Mouse (Mus musculus) embryonic facial prominence, embryonic 13.5 days (tissue): ENCODE data around the gene Begain. TPM values are rescaled to one million over a fixed set of nuclear protein-coding genes. Genes with fewer than 3 reads are reported as not detected.

ENCODE experiments used
- ATAC-seq: fragments of 200-750 bp; cut with Nextera tagmentation; 2 replicates; pipeline ENCODE4 v1.8.0; 2017; ENCODE audit warnings: low read depth; ENCODE audit not compliant: insufficient number of reproducible peaks, insufficient read depth, low FRiP score, low TSS enrichment
- H3K27ac ChIP-seq: fragments of 300-500 bp; sonication (generic); 2 replicates; pipeline ENCODE4 v1.5.1; 2015; ENCODE audit warnings: moderate library complexity, mild to moderate bottlenecking, inconsistent platforms
- H3K27me3 ChIP-seq: fragments of 300-500 bp; sonication (generic); 2 replicates; pipeline ENCODE4 v1.6.1; 2015; ENCODE audit warnings: mild to moderate bottlenecking, inconsistent platforms
- H3K36me3 ChIP-seq: fragments of 300-500 bp; sonication (generic); 2 replicates; pipeline ENCODE4 v1.6.1; 2015; ENCODE audit warnings: mild to moderate bottlenecking, inconsistent platforms
- H3K4me1 ChIP-seq: fragments of 300-500 bp; sonication (generic); 2 replicates; pipeline ENCODE4 v1.6.1; 2015; ENCODE audit warnings: inconsistent platforms
- H3K4me2 ChIP-seq: fragments of 300-500 bp; sonication (generic); 2 replicates; pipeline ENCODE4 v1.6.1; 2015; ENCODE audit warnings: moderate library complexity, mild to moderate bottlenecking, inconsistent platforms
- H3K4me3 ChIP-seq: fragments of 300-500 bp; sonication (generic); 2 replicates; pipeline ENCODE4 v1.5.1; 2015; ENCODE audit warnings: mild to moderate bottlenecking, inconsistent platforms
- H3K9ac ChIP-seq: fragments of 300-500 bp; sonication (generic); 2 replicates; pipeline ENCODE4 v1.6.1; 2015; ENCODE audit warnings: mild to moderate bottlenecking, inconsistent platforms
- H3K9me3 ChIP-seq: fragments of 300-500 bp; sonication (generic); 2 replicates; pipeline ENCODE4 v1.6.1; 2016; ENCODE audit warnings: inconsistent platforms
- whole genome bisulfite sequencing: fragments of 180-500 bp; shearing (Covaris S2); methylation state at CpG from one replicate; pipeline ENCODE4 v1.1.7; 2015; ENCODE audit warnings: mixed read lengths; 5-methylcytosine and 5-hydroxymethylcytosine counted together
- polyA plus RNA-seq: library from polyadenylated mRNA; unstranded; fragments of >200 nt; fragmentation: Nextera tagmentation; extraction: Ambion mirVana; gene quantifications from 2 replicates; pipeline ENCODE4 v1.2.1, GENCODE M21; 2015

The Begain gene
- 8.8 and 11.8 TPM in 2 replicates for polyA plus RNA-seq

DNA sequence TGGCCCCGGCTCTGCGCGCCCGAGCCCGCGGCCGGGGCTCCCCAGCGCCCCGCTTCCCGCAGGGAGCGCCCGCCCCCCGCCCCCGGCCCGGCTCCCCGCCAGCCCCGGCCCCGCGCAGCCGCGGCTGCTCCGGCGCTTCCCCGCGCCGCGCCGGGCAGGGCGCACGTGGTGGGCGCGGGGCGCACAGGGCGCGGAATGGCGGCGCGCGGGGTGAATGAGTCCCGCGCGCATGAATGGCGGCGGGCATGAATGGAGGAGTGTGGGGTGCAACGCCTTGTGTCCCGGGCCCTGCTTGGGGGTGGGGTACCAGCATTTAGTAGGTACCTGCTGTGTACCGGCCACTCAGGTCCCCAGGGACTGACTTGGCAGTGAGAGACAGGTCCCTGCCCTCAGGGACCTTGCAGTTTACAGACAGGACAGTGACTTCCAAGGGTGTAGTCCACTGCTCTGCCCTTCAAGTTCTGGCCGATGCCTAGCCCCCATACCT, at the start of gene Begain:
Begain (minus strand) TSS at position 51 of the 487 bp plus-strand sequence.
- H3K4me2 ChIP-seq, result peak within 1 kb of the TSS; percentile 86
- H3K9me3 ChIP-seq, result no peaks in the 10 kb centered on the region
- H3K27me3 ChIP-seq, result peaks cover 24% of the 10 kb centered on the region
- peak within 1 kb of the TSS; percentile 60 for H3K4me3 ChIP-seq
- H3K36me3 ChIP-seq, result no peaks in the 10 kb centered on the region
- peak; percentile 43; the same call in 1 of the 2 replicates for ATAC-seq
- H3K4me1 ChIP-seq, result peaks cover 16% of the 10 kb centered on the region
- WGBS, result 2% methylated on average over 17 of the region's 48 CpGs
- H3K27ac ChIP-seq, result peak within 1 kb of the TSS; percentile 74
- H3K9ac ChIP-seq, result peak within 1 kb of the TSS; percentile 84

- H3K36me3 ChIP-seq, result no peaks in the 10 kb centered on the region
- no peak overlapping the region for H3K9ac ChIP-seq
- no peak overlapping the region for H3K27ac ChIP-seq
- no peak for ATAC-seq
- WGBS, result 66% methylated on average over 8 of the region's 8 CpGs
- H3K4me1 ChIP-seq, result peaks cover 25% of the 10 kb centered on the region
- no peak overlapping the region for H3K4me3 ChIP-seq
- H3K27me3 ChIP-seq, result no peaks in the 10 kb centered on the region; the same call in 1 of the 2 replicates
- no peak overlapping the region for H3K4me2 ChIP-seq
- H3K9me3 ChIP-seq, result no peaks in the 10 kb centered on the region
These were observed 47.7 kb upstream of the Begain start for GRCm38 (mm10) chr12:109115707-109116106.

- Histone ChIP-seq H3K4me3 (no peak overlapping the region), H3K9ac (no peak overlapping the region), H3K4me1 (peaks cover 25% of the 10 kb centered on the region), H3K27ac (no peak overlapping the region), H3K36me3 (no peaks in the 10 kb centered on the region), H3K4me2 (no peak overlapping the region), H3K9me3 (no peaks in the 10 kb centered on the region), H3K27me3 (no peaks in the 10 kb centered on the region; the same call in 1 of the 2 replicates)
- ATAC-seq, result no peak
- 67% methylated on average over 10 of the region's 10 CpGs for WGBS
These were observed 47.1 kb upstream of the Begain start for GRCm38 (mm10) chr12:109115161-109115560.

GRCm38 (mm10) chr12:109112996-109113592, 45.1 kb upstream of the Begain start:
- no peak overlapping the region for H3K9ac ChIP-seq
- no peaks in the 10 kb centered on the region for H3K9me3 ChIP-seq
- H3K27ac ChIP-seq, result no peak overlapping the region; the same call in 1 of the 2 replicates
- H3K4me2 ChIP-seq, result peak overlapping the region; percentile 16
- no peaks in the 10 kb centered on the region; the same call in 1 of the 2 replicates for H3K27me3 ChIP-seq
- no peaks in the 10 kb centered on the region for H3K36me3 ChIP-seq
- no peak for ATAC-seq
- WGBS, result 38% methylated on average over 10 of the region's 10 CpGs
- no peak overlapping the region for H3K4me3 ChIP-seq
- H3K4me1 ChIP-seq, result peaks cover 25% of the 10 kb centered on the region

DNA sequence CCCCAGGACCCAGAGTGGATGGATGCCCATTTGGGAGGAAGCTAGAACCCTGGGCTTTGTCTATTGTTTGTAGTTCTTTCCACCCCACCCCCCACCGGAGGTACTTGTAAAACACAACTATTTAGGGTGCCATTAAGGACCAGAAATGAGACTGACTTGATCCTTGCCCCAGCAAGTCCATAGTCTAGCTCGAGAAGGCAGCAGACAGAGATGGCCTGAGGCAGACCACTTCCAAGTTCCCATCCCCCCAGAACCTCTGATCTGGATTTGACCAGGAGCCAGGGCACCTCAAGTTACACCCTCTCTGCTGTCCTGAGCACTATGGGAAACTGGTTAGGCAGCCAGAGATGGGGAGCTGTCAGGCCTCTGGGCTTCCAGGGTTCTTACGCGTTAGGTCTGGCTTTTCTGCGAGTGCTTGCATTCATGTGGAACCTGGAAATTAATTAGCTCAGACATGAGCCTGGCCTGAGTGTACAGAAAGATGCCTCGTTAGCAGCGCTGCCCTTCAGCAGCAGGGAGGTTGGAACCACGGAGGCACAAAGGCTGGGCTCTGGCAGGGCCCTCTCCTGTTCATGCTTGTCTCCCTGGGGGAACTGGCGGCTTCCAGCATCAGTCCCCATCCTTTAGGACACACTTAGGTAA, 44.5 kb upstream of the Begain start:
- H3K4me1 ChIP-seq, result peaks cover 25% of the 10 kb centered on the region
- H3K9ac ChIP-seq, result no peak overlapping the region
- no peaks in the 10 kb centered on the region; the same call in 1 of the 2 replicates for H3K27me3 ChIP-seq
- no peaks in the 10 kb centered on the region for H3K36me3 ChIP-seq
- no peak overlapping the region for H3K4me2 ChIP-seq
- ATAC-seq, result no peak
- H3K27ac ChIP-seq, result peak overlapping the region; percentile 1; the same call in 1 of the 2 replicates
- WGBS, result 35% methylated on average over 9 of the region's 9 CpGs
- H3K4me3 ChIP-seq, result no peak overlapping the region
- H3K9me3 ChIP-seq, result no peaks in the 10 kb centered on the region

DNA sequence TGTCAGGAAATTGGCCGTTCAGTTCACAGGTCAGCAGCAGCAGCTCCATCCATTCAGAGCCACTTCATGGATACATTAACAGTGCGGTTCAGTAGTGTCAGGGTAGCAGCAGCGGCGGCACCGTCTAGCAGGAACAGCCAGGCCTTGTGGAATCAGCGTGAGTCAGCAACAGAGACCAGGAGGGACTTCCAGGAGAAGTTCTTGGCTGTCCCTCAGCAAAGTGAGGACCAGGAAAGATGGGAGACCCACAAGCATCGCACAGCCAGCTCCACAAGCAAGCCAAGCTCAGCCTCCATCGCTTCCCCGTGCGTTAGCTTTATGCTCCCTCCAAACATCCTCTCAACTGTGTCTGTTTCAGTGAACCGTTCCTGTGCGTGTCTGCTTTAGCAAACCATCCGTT, 40.9 kb upstream of the Begain start:
- no peak overlapping the region for H3K4me3 ChIP-seq
- no peaks in the 10 kb centered on the region for H3K27me3 ChIP-seq
- peaks cover 19% of the 10 kb centered on the region for H3K4me1 ChIP-seq
- H3K9ac ChIP-seq, result no peak overlapping the region
- no peak for ATAC-seq
- H3K36me3 ChIP-seq, result no peaks in the 10 kb centered on the region
- H3K9me3 ChIP-seq, result 0 out of 2 replicates have a peak, but pooled peaks cover 3% of the 10 kb centered on the region
- H3K4me2 ChIP-seq, result no peak overlapping the region
- 85% methylated on average over 13 of the region's 13 CpGs for WGBS
- no peak overlapping the region for H3K27ac ChIP-seq

DNA sequence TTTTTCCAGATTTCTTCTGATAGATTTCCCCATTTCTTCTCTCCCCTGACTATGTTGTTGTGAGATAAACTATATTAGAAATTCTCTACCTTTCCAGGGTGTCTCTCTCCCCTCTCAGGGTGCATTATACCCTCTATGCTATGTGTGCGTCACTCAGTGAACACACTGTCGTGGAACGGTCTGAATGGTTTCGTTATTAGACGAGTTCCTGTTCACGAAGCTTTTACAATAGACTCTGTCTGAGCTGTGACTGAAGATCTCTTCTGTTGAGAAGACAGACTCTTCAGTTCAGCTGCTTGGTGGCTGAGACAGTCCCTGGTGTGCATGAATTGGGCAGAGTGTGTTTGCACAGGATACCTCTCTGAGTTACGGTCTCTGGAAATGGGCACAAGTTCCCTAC, 32.4 kb upstream of the Begain start:
- Histone ChIP-seq H3K27ac (no peak overlapping the region), H3K27me3 (no peaks in the 10 kb centered on the region), H3K9me3 (no peaks in the 10 kb centered on the region), H3K4me3 (no peak overlapping the region), H3K36me3 (no peaks in the 10 kb centered on the region), H3K4me2 (no peak overlapping the region), H3K4me1 (no peaks in the 10 kb centered on the region), H3K9ac (no peak overlapping the region)
- WGBS, result 91% methylated on average over 7 of the region's 7 CpGs
- ATAC-seq, result no peak

DNA sequence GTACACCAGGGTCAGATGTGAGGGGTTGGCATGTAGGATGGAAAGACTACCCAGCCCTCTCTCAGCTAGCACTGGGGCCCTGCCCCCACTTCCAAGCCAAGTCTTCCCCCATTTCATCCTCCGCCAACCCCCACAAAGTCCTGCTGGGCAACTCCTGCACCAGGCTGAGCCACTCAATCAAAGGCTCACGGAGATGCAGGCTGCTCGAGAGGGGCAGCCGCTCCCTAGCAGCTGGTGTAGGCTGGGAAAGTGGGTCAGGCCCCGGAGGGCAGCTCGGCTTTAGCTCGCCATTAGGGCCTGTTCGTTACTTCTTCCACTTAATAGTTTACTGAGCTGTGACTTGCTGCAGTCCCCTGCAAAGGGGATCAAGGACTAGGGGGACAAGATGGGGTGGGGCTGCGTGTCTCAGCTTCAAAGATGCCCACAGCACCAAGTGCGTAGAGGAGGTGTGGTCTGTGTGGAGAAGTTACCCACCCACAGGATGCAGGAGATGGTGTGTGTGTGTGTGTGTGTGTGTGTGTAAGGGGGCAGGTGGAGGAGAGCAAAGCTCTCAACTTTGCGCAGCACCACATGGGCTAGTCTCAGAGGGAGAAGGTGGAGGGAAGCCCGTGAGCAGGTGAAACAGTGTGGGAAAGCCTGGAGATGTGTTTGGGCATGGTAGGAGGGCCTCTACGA, 22.6 kb upstream of the Begain start:
- Histone ChIP-seq H3K4me3 (no peak overlapping the region), H3K4me1 (no peaks in the 10 kb centered on the region), H3K36me3 (no peaks in the 10 kb centered on the region), H3K9ac (no peak overlapping the region), H3K4me2 (no peak overlapping the region), H3K27me3 (no peaks in the 10 kb centered on the region), H3K9me3 (no peaks in the 10 kb centered on the region), H3K27ac (no peak overlapping the region)
- no peak for ATAC-seq
- WGBS, result 73% methylated on average over 13 of the region's 13 CpGs

- H3K4me3 ChIP-seq, result no peak overlapping the region
- no peak overlapping the region for H3K9ac ChIP-seq
- no peaks in the 10 kb centered on the region for H3K27me3 ChIP-seq
- H3K27ac ChIP-seq, result no peak overlapping the region
- ATAC-seq, result no peak
- H3K4me2 ChIP-seq, result no peak overlapping the region
- H3K4me1 ChIP-seq, result no peaks in the 10 kb centered on the region
- 84% methylated on average over 14 of the region's 14 CpGs for WGBS
- no peaks in the 10 kb centered on the region for H3K36me3 ChIP-seq
- no peaks in the 10 kb centered on the region for H3K9me3 ChIP-seq
These were observed 22.0 kb upstream of the Begain start for GRCm38 (mm10) chr12:109090041-109090440.

DNA sequence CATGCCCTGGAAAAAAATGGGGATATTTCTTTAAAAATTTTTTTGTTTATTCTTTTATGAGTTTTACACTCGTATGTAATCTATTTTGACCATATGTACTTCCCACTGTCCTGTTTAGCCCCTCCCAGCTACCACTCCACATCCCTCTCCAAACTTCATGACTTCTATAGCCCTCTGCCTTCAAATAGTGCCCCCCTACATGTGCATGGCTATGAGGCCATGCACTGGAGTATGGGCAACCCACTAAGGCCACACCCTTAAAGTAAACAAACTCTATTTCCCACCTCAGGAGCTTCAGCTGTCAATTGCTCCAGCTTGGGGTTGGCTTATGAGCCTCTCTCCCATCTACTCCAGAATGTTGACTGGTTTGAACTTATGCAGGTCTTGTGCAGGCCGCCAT, 18.1 kb upstream of the Begain start:
- no peak for ATAC-seq
- Histone ChIP-seq H3K4me3 (no peak overlapping the region), H3K36me3 (no peaks in the 10 kb centered on the region), H3K9me3 (no peaks in the 10 kb centered on the region), H3K27ac (no peak overlapping the region), H3K9ac (no peak overlapping the region), H3K4me2 (no peak overlapping the region), H3K27me3 (no peaks in the 10 kb centered on the region), H3K4me1 (no peaks in the 10 kb centered on the region)
- 71% methylated on average over 2 of the region's 2 CpGs for whole genome bisulfite sequencing

GRCm38 (mm10) chr12:109085674-109086073, 17.7 kb upstream of the Begain start:
- Histone ChIP-seq H3K27me3 (no peaks in the 10 kb centered on the region), H3K4me3 (no peak overlapping the region), H3K4me2 (no peak overlapping the region), H3K36me3 (no peaks in the 10 kb centered on the region), H3K27ac (no peak overlapping the region), H3K9ac (no peak overlapping the region), H3K9me3 (no peaks in the 10 kb centered on the region), H3K4me1 (no peaks in the 10 kb centered on the region)
- no peak for ATAC-seq
- WGBS, result 84% methylated on average over 8 of the region's 8 CpGs
